Mouse (Mus musculus) layer of hippocampus, postnatal 10 days (tissue): ENCODE data around the gene Vamp2. TPM values are rescaled to one million over a fixed set of nuclear protein-coding genes. Genes with fewer than 3 reads are reported as not detected.

Experiments used
- DNase-seq, 2 experiments: peaks; one replicate each; pipeline ENCODE4 v3.0.0; 2021; ENCODE audit warnings: low spot score in 2 of 2
- total RNA-seq, 2 experiments: library from RNA; stranded (reverse); gene quantifications; 2 replicates each; pipeline ENCODE4 v1.2.3; 2021

Gene Vamp2
- total RNA-seq, 2 experiments from 2014 or later: 909 to 1,029 TPM

DNA sequence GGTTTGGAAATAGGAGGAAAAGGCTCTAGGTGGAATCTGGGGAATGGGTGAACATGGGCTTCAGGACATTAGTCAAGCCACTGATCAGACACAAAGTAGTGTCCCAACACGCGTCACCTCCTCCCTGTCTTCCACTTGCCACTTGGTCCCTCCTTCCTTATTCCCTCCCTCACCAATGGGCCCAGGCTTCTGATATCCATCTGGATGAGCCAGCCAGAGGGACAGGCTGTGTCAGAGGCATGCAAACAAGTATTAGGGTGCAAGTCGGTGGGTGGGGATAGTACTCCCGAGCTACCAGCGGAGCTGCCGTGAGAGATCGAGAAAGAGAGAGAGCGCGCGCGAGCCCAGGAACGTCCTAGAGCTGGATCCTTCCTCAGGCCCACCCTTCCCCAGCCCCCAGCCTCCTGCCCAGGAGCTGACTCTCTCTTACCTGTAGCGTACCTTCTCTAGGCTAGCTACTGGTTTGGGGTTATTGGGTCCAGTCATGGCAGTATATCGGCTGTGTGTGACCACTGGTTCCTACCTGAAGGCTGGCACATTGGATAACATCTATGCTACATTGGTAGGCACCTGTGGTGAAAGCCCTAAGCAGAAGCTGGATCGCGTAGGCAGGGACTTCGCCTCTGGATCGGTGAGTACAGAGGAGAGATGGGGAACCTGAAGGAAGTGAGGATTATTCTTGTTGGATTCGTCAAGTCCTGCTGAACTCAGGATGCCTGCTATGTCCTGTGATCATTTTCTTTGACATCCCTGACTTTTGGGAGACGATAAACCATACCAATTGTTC lies 37.8 kb downstream of the Vamp2 start:
- no peak for DNase-seq

DNA sequence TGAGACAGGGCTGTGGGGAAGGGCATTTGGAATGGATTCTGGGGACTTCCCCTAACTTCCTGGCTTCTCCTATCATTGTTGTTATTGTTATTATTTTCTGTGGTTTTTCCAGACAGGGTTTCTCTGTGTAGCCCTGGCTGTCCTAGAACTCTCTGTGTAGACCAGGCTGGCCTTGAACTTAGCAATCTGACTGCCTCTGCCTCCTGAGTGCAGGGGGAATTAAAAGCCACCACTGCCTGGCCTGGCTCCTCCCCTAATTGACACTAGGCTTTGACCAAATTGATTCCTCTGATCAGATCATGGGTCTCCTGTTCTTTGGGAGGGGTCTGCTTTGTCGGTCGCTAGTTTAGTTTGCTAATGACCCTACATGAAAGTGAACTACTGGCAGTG lies 38.4 kb downstream of the Vamp2 start:
- DNase-seq: no peak

DNA sequence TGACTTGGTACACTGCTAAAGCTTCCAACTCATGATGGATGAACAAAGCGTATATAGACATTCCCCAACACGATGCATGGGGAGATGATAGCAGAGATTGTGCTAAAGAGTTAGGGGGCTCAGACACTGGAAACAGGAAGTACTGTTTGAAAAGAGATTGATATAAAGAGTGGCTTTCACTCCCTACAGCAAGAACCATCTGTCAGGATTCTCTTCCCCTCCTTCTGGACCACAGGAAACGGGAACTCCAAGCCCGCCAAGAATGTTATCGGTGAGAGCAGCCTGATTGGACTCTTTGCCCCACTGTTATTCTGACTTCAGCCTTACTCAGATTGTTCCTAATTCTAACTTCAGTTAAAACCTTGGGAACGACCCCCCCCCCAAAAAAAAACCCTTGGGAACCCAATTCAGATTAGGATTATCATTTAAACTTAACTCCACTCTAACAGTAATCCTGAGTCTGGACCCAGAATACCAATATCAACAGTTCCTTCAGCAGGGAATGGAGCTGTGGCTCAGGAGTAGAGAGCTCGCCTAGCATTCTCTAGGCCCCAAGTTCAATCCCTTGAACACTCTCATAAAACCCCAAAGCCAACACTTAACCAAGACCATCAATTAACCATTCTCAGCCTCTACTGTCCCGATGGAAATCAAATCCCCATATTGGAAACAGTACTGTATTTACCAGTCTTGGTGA lies 40.3 kb downstream of the Vamp2 start:
- DNase-seq: no peak

DNA sequence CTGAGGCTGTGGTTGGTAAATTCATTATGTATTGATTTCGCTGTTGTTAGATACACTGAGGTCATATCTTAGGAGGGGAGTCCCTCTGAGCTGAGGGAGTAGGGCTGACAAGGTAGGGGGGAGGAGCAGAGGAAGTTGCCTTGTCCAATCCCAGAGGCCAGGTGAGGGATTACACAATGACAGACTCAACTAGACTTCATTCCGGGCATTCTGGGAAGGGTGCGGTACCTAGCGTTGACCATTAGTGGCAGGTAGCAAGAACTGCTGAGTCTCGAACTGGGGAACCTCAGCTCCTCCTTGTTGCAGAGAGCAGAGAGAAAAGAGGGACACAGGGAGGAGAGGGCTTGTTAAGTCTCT lies 45.3 kb downstream of the Vamp2 start:
- no peak for DNase-seq

DNA sequence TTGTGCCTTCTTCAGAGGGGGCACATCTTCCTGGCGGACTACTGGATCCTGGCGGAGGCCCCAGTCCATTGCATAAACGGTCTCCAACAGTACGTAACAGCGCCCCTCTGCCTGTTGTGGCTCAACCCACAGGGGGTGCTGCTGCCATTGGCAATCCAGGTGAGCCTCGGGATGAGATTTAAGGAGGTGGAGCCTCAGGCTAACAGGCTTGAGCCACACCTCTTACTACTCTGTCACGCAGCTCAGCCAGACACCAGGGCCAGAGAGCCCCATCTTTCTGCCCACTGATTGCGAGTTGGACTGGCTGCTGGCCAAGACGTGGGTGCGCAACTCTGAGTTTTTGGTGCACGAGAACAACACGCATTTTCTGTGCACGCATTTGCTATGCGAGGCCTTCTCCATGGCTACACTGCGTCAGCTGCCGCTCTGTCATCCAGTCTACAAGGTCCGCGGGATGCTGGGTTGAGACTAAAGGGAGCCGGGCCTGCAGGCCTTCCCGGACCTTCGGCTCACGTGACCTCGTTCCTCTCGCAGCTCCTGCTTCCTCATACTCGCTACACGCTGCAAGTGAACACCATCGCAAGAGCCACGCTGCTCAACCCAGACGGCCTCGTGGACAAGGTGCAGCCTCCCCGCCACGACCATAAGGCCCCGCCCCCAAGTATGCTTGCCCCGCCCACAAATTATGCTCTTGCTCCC lies 45.8 kb downstream of the Vamp2 start:
- peak; percentile 73 to 80 for DNase-seq

DNA sequence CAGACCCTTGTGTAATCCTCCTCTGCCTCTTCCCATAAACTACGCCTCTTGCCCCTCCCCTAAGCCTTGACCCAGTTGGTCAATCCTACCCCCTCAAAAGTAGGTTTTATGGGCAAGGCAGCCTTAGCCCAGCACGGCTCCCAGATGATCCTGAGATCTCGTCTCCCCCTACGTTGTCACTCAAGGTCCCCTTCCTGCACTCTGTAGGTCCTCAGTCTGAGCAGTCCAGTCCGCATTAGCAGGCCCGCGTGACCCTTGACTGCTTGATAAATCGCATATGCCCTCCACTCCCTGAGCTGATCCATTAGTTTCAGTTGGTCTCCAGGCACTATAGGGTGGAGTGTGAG lies 46.3 kb downstream of the Vamp2 start:
- DNase-seq: no peak

DNA sequence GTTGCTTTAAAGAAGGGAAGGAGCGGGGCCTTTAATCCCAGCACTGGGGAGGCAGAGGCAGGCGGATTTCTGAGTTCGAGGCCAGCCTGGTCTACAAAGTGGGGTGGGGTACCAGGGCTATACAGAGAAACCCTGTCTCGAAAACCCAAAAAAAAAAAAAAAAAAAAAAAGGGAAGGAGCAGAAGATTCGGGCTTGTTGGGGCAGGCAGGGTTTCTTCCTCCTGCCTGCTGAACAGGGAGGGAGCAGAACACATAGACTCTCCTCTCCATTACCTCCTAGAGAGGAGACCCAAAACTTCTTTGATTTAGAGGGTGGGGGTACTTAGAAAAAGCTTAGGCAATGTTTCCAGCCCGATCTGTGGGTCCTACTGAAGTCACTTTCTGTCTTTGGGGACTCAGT lies 47.1 kb downstream of the Vamp2 start:
- no peak for DNase-seq

Other genes with a start within 250 kb of the Vamp2 start
- 10 to 100 TPM; 82.4 to 87.0 TPM for gene Ndel1, start 216.6 kb upstream of the Vamp2 start, total RNA-seq
- not detected for gene Rnf222, start 199.9 kb upstream of the Vamp2 start, total RNA-seq
- 100 to 1,000 TPM; 734 to 739 TPM for gene Rpl26, start 186.9 kb upstream of the Vamp2 start, total RNA-seq
- gene Odf4, start 161.4 kb upstream of the Vamp2 start, total RNA-seq: under 1 TPM; 0.45 to 0.62 TPM
- 10 to 100 TPM; 12.2 to 17.4 TPM for gene Arhgef15, start 131.0 kb upstream of the Vamp2 start, total RNA-seq
- gene Slc25a35, start 120.4 kb upstream of the Vamp2 start, total RNA-seq: 1 to 10 TPM; 4.3 to 4.4 TPM
- 10 to 100 TPM; 16.2 to 20.5 TPM for gene Rangrf, start 113.3 kb upstream of the Vamp2 start, total RNA-seq
- gene Pfas, start 80.0 kb upstream of the Vamp2 start, total RNA-seq: 10 to 100 TPM; 26.2 to 37.5 TPM
- gene Ctc1, start 72.6 kb upstream of the Vamp2 start, total RNA-seq: 10 to 100 TPM; 41.1 to 50.7 TPM
- gene Aurkb, start 42.8 kb upstream of the Vamp2 start, total RNA-seq: 1 to 10 TPM; 5.3 to 6.0 TPM
- gene Borcs6, start 28.8 kb upstream of the Vamp2 start, total RNA-seq: 10 to 100 TPM; 24.2 to 24.9 TPM
- 10 to 100 TPM; 10.4 to 14.0 TPM for gene Tmem107, start 17.7 kb upstream of the Vamp2 start, total RNA-seq
- gene Per1, start 6.7 kb downstream of the Vamp2 start, total RNA-seq: 10 to 100 TPM; 54.4 to 67.2 TPM
- under 1 TPM; 0.54 to 0.96 TPM for gene Hes7, start 31.9 kb downstream of the Vamp2 start, total RNA-seq
- gene 9130213A22Rik, start 34.1 kb downstream of the Vamp2 start, total RNA-seq: under 1 TPM; 0.59 to 0.89 TPM
- 1 to 10 TPM; 5.8 to 6.6 TPM for gene Aloxe3, start 37.4 kb downstream of the Vamp2 start, total RNA-seq
- under 1 TPM; 0.27 to 0.31 TPM for gene Alox12b, start 68.5 kb downstream of the Vamp2 start, total RNA-seq
- 1 to 10 TPM; 5.2 to 6.9 TPM for gene Alox8, start 109.4 kb downstream of the Vamp2 start, total RNA-seq
- gene Gucy2e, start 148.5 kb downstream of the Vamp2 start, total RNA-seq: under 1 TPM; 0.60 to 0.94 TPM
- 10 to 100 TPM; 16.6 to 18.2 TPM for gene Cntrob, start 235.3 kb downstream of the Vamp2 start, total RNA-seq
- 10 to 100 TPM; 74.5 to 83.6 TPM for gene Trappc1, start 235.5 kb downstream of the Vamp2 start, total RNA-seq
- 10 to 100 TPM; 12.3 to 14.7 TPM for gene Kcnab3, start 237.8 kb downstream of the Vamp2 start, total RNA-seq